Mouse (Mus musculus): ENCODE data around the gene D930048N14Rik. TPM values are rescaled to one million over a fixed set of nuclear protein-coding genes. Genes with fewer than 3 reads are reported as not detected.

The D930048N14Rik gene
- total and polyA plus RNA-seq, 2 experiments from 2014 or later: 0.08 to 0.78 TPM

GRCm38 (mm10) chr11:51620084-51620483, 30.7 kb upstream of the D930048N14Rik start:
- no peaks in the 10 kb centered on the region for H3K27me3 ChIP-seq (ENCODE audit: control insufficient read depth, insufficient read depth, low read length)
- TF ChIP-seq EP300 (IDR thresholded peaks at IDR 0.05; ENCODE audit: low read depth): no peak
- no peak for TF ChIP-seq CTCF (IDR thresholded peaks at IDR 0.05; ENCODE audit: low read depth)
- peak overlapping the region; percentile 82 for H3K4me3 ChIP-seq (ENCODE audit: low read depth, low read length)
- peak overlapping the region; percentile 70; the same call in 1 of the 2 replicates for H3K27ac ChIP-seq (ENCODE audit: low read depth)
- H3K9me3 ChIP-seq (replicated peaks; ENCODE audit: control insufficient read depth, low read length): no peaks in the 10 kb centered on the region
- peaks cover 28% of the 10 kb centered on the region for H3K36me3 ChIP-seq (replicated peaks; ENCODE audit: control insufficient read depth, insufficient read depth, low read length)
- WGBS: 1% methylated on average over 11 of the region's 11 CpGs
- no peak for DNase-seq (ENCODE audit: low spot score)
- no peak for ATAC-seq (ENCODE audit: insufficient read depth, low read depth)
- peak overlapping the region; percentile 94 for H3K4me2 ChIP-seq (ENCODE audit: low read depth, low read length)
- H3K4me1 ChIP-seq (ENCODE audit: control insufficient read depth, insufficient read depth): peaks cover 17% of the 10 kb centered on the region
- H3K9ac ChIP-seq (replicated peaks; ENCODE audit: low read depth, low read length): peak overlapping the region; percentile 76

GRCm38 (mm10) chr11:51621776-51622175, 29.0 kb upstream of the D930048N14Rik start:
- Histone ChIP-seq H3K36me3 (replicated peaks; ENCODE audit: control insufficient read depth, insufficient read depth, low read length) (peaks cover 42% of the 10 kb centered on the region), H3K27ac (ENCODE audit: low read depth) (no peak overlapping the region), H3K4me2 (ENCODE audit: low read depth, low read length) (no peak overlapping the region), H3K9me3 (replicated peaks; ENCODE audit: control insufficient read depth, low read length) (no peaks in the 10 kb centered on the region), H3K4me1 (ENCODE audit: control insufficient read depth, insufficient read depth) (peaks cover 9% of the 10 kb centered on the region), H3K27me3 (ENCODE audit: control insufficient read depth, insufficient read depth, low read length) (no peaks in the 10 kb centered on the region), H3K4me3 (ENCODE audit: low read depth, low read length) (no peak overlapping the region), H3K9ac (replicated peaks; ENCODE audit: low read depth, low read length) (no peak overlapping the region)
- ATAC-seq (ENCODE audit: insufficient read depth, low read depth) (no peak), DNase-seq (ENCODE audit: low spot score) (no peak)
- TF ChIP-seq EP300 (IDR thresholded peaks at IDR 0.05; ENCODE audit: low read depth): no peak
- TF ChIP-seq CTCF (IDR thresholded peaks at IDR 0.05; ENCODE audit: low read depth): no peak
- WGBS: 91% methylated on average over 2 of the region's 2 CpGs

GRCm38 (mm10) chr11:51622971-51623491, 27.7 kb upstream of the D930048N14Rik start:
- WGBS: 72% methylated on average over 7 of the region's 7 CpGs
- Histone ChIP-seq H3K9ac (replicated peaks; ENCODE audit: low read depth, low read length) (no peak overlapping the region), H3K4me1 (ENCODE audit: control insufficient read depth, insufficient read depth) (peaks cover 9% of the 10 kb centered on the region), H3K27ac (ENCODE audit: low read depth) (no peak overlapping the region), H3K9me3 (replicated peaks; ENCODE audit: control insufficient read depth, low read length) (no peaks in the 10 kb centered on the region), H3K27me3 (ENCODE audit: control insufficient read depth, insufficient read depth, low read length) (no peaks in the 10 kb centered on the region), H3K4me3 (ENCODE audit: low read depth, low read length) (no peak overlapping the region), H3K36me3 (replicated peaks; ENCODE audit: control insufficient read depth, insufficient read depth, low read length) (peaks cover 55% of the 10 kb centered on the region), H3K4me2 (ENCODE audit: low read depth, low read length) (no peak overlapping the region)
- ATAC-seq (ENCODE audit: insufficient read depth, low read depth) (no peak), DNase-seq (ENCODE audit: low spot score) (no peak)
- TF ChIP-seq CTCF (IDR thresholded peaks at IDR 0.05; ENCODE audit: low read depth) (no peak), EP300 (IDR thresholded peaks at IDR 0.05; ENCODE audit: low read depth) (no peak)

DNA sequence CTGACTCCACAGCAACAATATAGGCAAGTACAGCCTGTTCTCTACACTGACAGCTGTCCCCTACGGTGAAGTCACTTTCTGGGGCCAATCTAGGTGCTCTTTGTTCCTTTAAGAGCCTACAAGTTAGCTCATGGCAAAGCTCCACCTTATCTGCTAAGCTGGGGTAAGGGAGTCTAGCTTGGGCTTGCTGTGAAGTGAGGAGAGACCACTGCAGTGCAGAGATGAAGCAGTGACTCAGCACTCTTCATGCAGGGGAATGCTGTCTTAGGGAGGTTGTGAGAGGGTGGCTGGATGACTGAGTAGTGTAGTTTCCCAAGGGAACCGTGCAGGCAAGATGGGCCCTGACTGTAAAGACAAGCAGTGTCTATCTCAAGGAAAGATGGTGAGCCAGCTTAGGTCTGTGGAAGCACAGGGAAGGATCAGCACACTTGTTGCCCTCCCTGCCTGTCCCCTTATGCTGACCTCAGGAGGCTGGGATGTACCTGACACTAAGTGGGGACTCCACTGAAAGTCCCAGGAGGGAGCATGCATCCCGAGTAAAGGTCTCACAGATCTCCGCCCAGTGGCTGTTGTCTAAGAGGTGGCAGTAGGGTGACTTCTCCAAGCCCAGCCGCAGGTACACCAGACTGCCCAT, 25.4 kb upstream of the D930048N14Rik start:
- DNase-seq (ENCODE audit: low spot score) (no peak), ATAC-seq (ENCODE audit: insufficient read depth, low read depth) (no peak)
- no peak overlapping the region for H3K9ac ChIP-seq (replicated peaks; ENCODE audit: low read depth, low read length)
- no peaks in the 10 kb centered on the region for H3K27me3 ChIP-seq (ENCODE audit: control insufficient read depth, insufficient read depth, low read length)
- H3K4me3 ChIP-seq (ENCODE audit: low read depth, low read length): no peak overlapping the region
- no peaks in the 10 kb centered on the region for H3K9me3 ChIP-seq (replicated peaks; ENCODE audit: control insufficient read depth, low read length)
- TF ChIP-seq CTCF (IDR thresholded peaks at IDR 0.05; ENCODE audit: low read depth) (no peak), EP300 (IDR thresholded peaks at IDR 0.05; ENCODE audit: low read depth) (no peak)
- H3K4me1 ChIP-seq (ENCODE audit: control insufficient read depth, insufficient read depth): peaks cover 5% of the 10 kb centered on the region
- no peak overlapping the region for H3K27ac ChIP-seq (ENCODE audit: low read depth)
- no peak overlapping the region for H3K4me2 ChIP-seq (ENCODE audit: low read depth, low read length)
- WGBS: 61% methylated on average over 5 of the region's 5 CpGs
- peaks cover 66% of the 10 kb centered on the region for H3K36me3 ChIP-seq (replicated peaks; ENCODE audit: control insufficient read depth, insufficient read depth, low read length)

DNA sequence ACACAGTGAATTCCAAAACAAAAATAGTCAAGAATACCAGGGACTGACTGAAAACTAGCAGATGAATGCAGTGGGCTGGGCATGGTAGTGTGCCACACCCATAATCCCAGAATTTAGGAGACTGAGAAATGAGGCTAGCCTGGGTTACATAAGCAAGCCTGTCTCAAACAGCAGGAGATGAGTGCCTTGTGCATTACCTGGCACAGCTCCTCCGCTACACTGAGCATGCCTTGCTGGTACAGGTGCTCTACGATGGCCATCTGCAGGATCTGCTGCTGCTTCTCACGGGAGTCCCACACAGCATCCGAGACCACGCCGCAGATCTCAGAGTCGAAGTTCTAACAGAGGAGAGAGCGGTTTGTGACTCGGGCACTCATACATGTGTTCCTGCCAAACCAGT, 23.3 kb upstream of the D930048N14Rik start:
- Histone ChIP-seq H3K4me3 (ENCODE audit: low read depth, low read length) (no peak overlapping the region), H3K4me1 (ENCODE audit: control insufficient read depth, insufficient read depth) (0 out of 2 replicates have a peak, but pooled peaks cover 7% of the 10 kb centered on the region), H3K27me3 (ENCODE audit: control insufficient read depth, insufficient read depth, low read length) (no peaks in the 10 kb centered on the region), H3K4me2 (ENCODE audit: low read depth, low read length) (no peak overlapping the region), H3K36me3 (replicated peaks; ENCODE audit: control insufficient read depth, insufficient read depth, low read length) (peaks cover 65% of the 10 kb centered on the region), H3K9me3 (replicated peaks; ENCODE audit: control insufficient read depth, low read length) (no peaks in the 10 kb centered on the region), H3K9ac (replicated peaks; ENCODE audit: low read depth, low read length) (no peak overlapping the region), H3K27ac (ENCODE audit: low read depth) (no peak overlapping the region)
- no peak for ATAC-seq (ENCODE audit: insufficient read depth, low read depth)
- TF ChIP-seq EP300 (IDR thresholded peaks at IDR 0.05; ENCODE audit: low read depth) (no peak), CTCF (IDR thresholded peaks at IDR 0.05; ENCODE audit: low read depth) (no peak)
- DNase-seq (ENCODE audit: low spot score): no peak
- WGBS: 95% methylated on average over 9 of the region's 9 CpGs

Data from heart, postnatal 0 days (tissue).